Mouse (Mus musculus) neural tube, embryonic 15.5 days (tissue): Measurements from ENCODE around the gene Oit1. TPM values are rescaled to one million over a fixed set of nuclear protein-coding genes. Genes with fewer than 3 reads are reported as not detected.

Experiments
- polyA plus RNA-seq: library from polyadenylated mRNA; unstranded; fragments of >200 nt; fragmentation: Nextera tagmentation; extraction: Ambion mirVana; gene quantifications from 2 replicates; pipeline ENCODE4 v1.2.1, GENCODE M21; 2015

The Oit1 gene
- polyA plus RNA-seq, 1 experiment from 2014 or later = not detected

Other genes with a start within 250 kb of the Oit1 start
- gene Pdhb, start 205.7 kb downstream of the Oit1 start, polyA plus RNA-seq = 296 and 297 TPM in 2 replicates
- 15.1 and 22.5 TPM in 2 replicates for gene Kctd6, start 164.6 kb downstream of the Oit1 start, polyA plus RNA-seq
- 0.22 TPM in 1 of 2 replicates, not detected in the other for gene Acox2, start 119.4 kb downstream of the Oit1 start, polyA plus RNA-seq
- 0.44 and 0.87 TPM in 2 replicates for gene Fam107a, start 60.7 kb downstream of the Oit1 start, polyA plus RNA-seq